ENCODE assay signal across 8 mouse cellular contexts in the genomic region with DNA sequence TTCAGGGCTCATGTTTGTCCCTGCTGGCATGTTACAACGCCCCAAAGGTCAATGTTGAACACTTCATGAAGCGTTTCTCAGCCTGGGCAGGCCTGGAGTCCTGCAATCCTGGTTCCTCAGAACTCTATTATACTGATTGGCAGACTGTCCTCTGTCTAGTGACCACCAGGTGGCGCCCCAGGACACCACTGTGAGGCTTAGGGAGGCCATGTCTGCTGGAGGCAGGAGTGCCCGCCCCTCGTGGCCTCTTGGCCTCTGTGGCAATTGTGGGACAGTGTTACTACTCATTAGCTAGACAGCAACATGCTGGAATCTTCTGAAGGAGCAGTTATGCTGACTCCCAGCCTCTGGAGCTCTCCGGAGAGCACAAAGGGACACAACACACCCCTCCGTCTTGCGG.
A peak's percentile ranks its signal among the peaks of the same experiment; 100 is the strongest.
DNase-seq lines count a peak whose midpoint lies in the region; ATAC-seq and TF ChIP-seq lines count a peak whose summit lies in the region.

No protein-coding gene starts in this region.

- no peak overlapping the region for H3K4me3 ChIP-seq in forebrain, embryonic 14.5 days (ENCODE audit: low read depth, low read length)
- H3K4me3 ChIP-seq in lung, postnatal 0 days (ENCODE audit: low read depth, low read length), result no peak overlapping the region

- no peaks in the 10 kb centered on the region for H3K27me3 ChIP-seq in forebrain, embryonic 14.5 days (replicated peaks; ENCODE audit: control insufficient read depth, insufficient read depth, low read length)
- no peaks in the 10 kb centered on the region for H3K27me3 ChIP-seq in lung, postnatal 0 days (replicated peaks; ENCODE audit: insufficient read depth, low read length)

- DNase-seq in ES-CJ7 (ENCODE audit: low read depth, low spot score), result peak; percentile 84
- DNase-seq in cerebellum, adult 11 months, result peak; percentile 69
- DNase-seq in forebrain, embryonic 14.5 days (ENCODE audit: low spot score), result peak; percentile 90
- DNase-seq in layer of hippocampus, adult 9-10 months (ENCODE audit: low spot score), result peak; percentile 65
- DNase-seq in lung, postnatal 0 days (ENCODE audit: low spot score), result peak; percentile 94
- peak; percentile 41 for DNase-seq in retina, adult 2 months (ENCODE audit: low read depth, low spot score)
- DNase-seq in thymus, postnatal 25 days, result peak; percentile 72

- TF ChIP-seq CTCF in lung, postnatal 0 days (IDR thresholded peaks at IDR 0.05), result peak; percentile 98

- peak; percentile 77 for ATAC-seq in forebrain, embryonic 14.5 days
- ATAC-seq in hematopoietic stem cell, adult 5-6 weeks (replicated peaks in 1 of 2; ENCODE audit: insufficient read depth in 1 of 2, low FRiP score in 2 of 2, low TSS enrichment in 1 of 2, low read depth in 1 of 2, poor library complexity in 2 of 2, severe bottlenecking in 2 of 2), result peak; percentile 90 to 93
- ATAC-seq in lung, postnatal 0 days, result peak; percentile 91

- H3K4me1 ChIP-seq in forebrain, embryonic 14.5 days (ENCODE audit: control insufficient read depth, insufficient read depth, low read length), result no peaks in the 10 kb centered on the region
- no peaks in the 10 kb centered on the region for H3K4me1 ChIP-seq in lung, postnatal 0 days (ENCODE audit: insufficient read depth, low read depth, low read length)

- H3K36me3 ChIP-seq in forebrain, embryonic 14.5 days (ENCODE audit: control insufficient read depth, insufficient read depth, low read length), result no peaks in the 10 kb centered on the region
- no peaks in the 10 kb centered on the region for H3K36me3 ChIP-seq in lung, postnatal 0 days (ENCODE audit: insufficient read depth, low read length)

- 37% methylated on average over 8 of the region's 8 CpGs for WGBS in forebrain, embryonic 14.5 days
- WGBS in lung, postnatal 0 days, result 26% methylated on average over 8 of the region's 8 CpGs

- TF ChIP-seq EP300 in lung, postnatal 0 days (IDR thresholded peaks at IDR 0.05), result no peak

- no peak overlapping the region for H3K4me2 ChIP-seq in forebrain, embryonic 14.5 days (ENCODE audit: low read length)
- no peak overlapping the region for H3K4me2 ChIP-seq in lung, postnatal 0 days (replicated peaks; ENCODE audit: low read depth, low read length)

- H3K27ac ChIP-seq in forebrain, embryonic 14.5 days (ENCODE audit: low read depth, low read length), result no peak overlapping the region
- no peak overlapping the region for H3K27ac ChIP-seq in lung, postnatal 0 days (ENCODE audit: low read length)

- H3K9ac ChIP-seq in forebrain, embryonic 14.5 days (ENCODE audit: low read length), result no peak overlapping the region
- no peak overlapping the region for H3K9ac ChIP-seq in lung, postnatal 0 days (replicated peaks; ENCODE audit: low read depth)

- H3K9me3 ChIP-seq in forebrain, embryonic 14.5 days (replicated peaks; ENCODE audit: control insufficient read depth, low read length), result no peaks in the 10 kb centered on the region
- H3K9me3 ChIP-seq in lung, postnatal 0 days (ENCODE audit: low read length), result no peaks in the 10 kb centered on the region

Comparison
In these comparisons a context has a peak if more than half of its experiments do, and no peak if none do; other contexts are left out.
1. DNase-seq: peak in every context shown above with its lines; median percentile 94 in lung, postnatal 0 days; 90 in forebrain, embryonic 14.5 days; 84 in ES-CJ7; 72 in thymus, postnatal 25 days; 69 in cerebellum, adult 11 months; 65 in layer of hippocampus, adult 9-10 months; 41 in retina, adult 2 months.